Mouse (Mus musculus): ENCODE results near the gene Tipin.
A peak's percentile ranks its signal among the peaks of the same experiment; 100 is the strongest.

GRCm38 (mm10) chr9:64277706-64278105 lies 3.7 kb upstream of the Tipin start:
- TF ChIP-seq POLR2A (IDR thresholded peaks at IDR 0.05; ENCODE audit: low read depth, low read length) = no peak
- peak; percentile 38; the same call in 1 of the 2 replicates for TF ChIP-seq CTCF (IDR thresholded peaks at IDR 0.05; ENCODE audit: borderline replicate concordance, insufficient read depth, low read length)
